In the genomic region with DNA sequence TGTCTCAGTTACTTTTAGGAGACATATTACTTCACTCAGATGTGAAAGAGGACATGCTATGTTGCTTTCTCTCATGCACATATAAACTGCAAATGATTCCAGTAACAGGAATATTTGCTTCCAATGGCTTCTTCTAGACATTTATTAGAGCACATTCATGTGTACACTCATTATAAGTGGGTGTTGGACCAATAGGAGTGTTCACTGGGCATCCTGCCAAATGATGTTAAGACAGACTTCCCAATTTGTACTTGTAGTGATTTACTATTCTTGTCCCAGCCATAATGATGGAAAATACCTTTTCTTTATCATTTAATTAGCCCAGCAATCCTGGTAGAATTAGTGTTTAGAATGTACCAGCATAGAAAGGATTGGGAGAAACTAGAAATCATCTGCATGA, we compare ENCODE assay signal across 26 mouse cellular contexts.
A peak's percentile ranks its signal among the peaks of the same experiment; 100 is the strongest.
DNase-seq lines count a peak whose midpoint lies in the region; ATAC-seq and TF ChIP-seq lines count a peak whose summit lies in the region.
"Had no signal": no experiment of that assay in that cellular context is flagged by ENCODE, and none has a peak within 500 bp of the region (broad histone marks: within the 10 kb centered on the region; RNA-seq: fewer than 3 reads in every experiment).

No protein-coding gene starts in this region.

- H3K9ac ChIP-seq in lung, embryonic 14.5 days = no peak overlapping the region
- H3K9ac ChIP-seq: embryonic facial prominence, embryonic 12.5 days; embryonic facial prominence, embryonic 15.5 days; forebrain, embryonic 13.5 days; heart, embryonic 12.5 days; heart, embryonic 15.5 days; hindbrain, embryonic 13.5 days; intestine, embryonic 15.5 days had no signal

- DNase-seq in cerebellum, postnatal 14 days = peak; percentile 7 to 32
- DNase-seq in cerebellum, postnatal 4 days (ENCODE audit: low spot score in 2 of 2) = no peak
- DNase-seq in lung, embryonic 14.5 days = peak; percentile 9
- DNase-seq in lung, postnatal 10 days = no peak
- DNase-seq in Muller cell, postnatal 12 days (ENCODE audit: inconsistent ontology term) = peak; percentile 36
- DNase-seq in brain, adult 2 months (ENCODE audit: low read depth, low spot score) = peak; percentile 53
- no peak for DNase-seq in left cerebral cortex, postnatal 25 days (ENCODE audit: low spot score in 2 of 2)
- DNase-seq in kidney, postnatal 36 days = no peak
- DNase-seq: adrenal gland, adult 8-10 months; adrenal gland, postnatal 25 days; cerebellum, adult 11 months; gastrocnemius, postnatal 25 days; heart, adult 18-20 months; heart, postnatal 10 days; heart, postnatal 36 days had no signal

- H3K4me1 ChIP-seq in lung, embryonic 14.5 days (ENCODE audit: insufficient read depth) = no peaks in the 10 kb centered on the region
- H3K4me1 ChIP-seq: embryonic facial prominence, embryonic 12.5 days; embryonic facial prominence, embryonic 15.5 days; forebrain, embryonic 13.5 days; heart, embryonic 15.5 days; hindbrain, embryonic 10.5 days; hindbrain, embryonic 13.5 days; intestine, embryonic 15.5 days had no signal

- no peak overlapping the region for H3K27ac ChIP-seq in lung, embryonic 14.5 days (ENCODE audit: low read depth)
- H3K27ac ChIP-seq: embryonic facial prominence, embryonic 12.5 days; embryonic facial prominence, embryonic 15.5 days; forebrain, embryonic 13.5 days; heart, embryonic 15.5 days; hindbrain, embryonic 10.5 days; hindbrain, embryonic 13.5 days; intestine, embryonic 15.5 days had no signal

- no peak overlapping the region for H3K4me3 ChIP-seq in lung, embryonic 14.5 days (ENCODE audit: low read depth, low read length)
- H3K4me3 ChIP-seq: embryonic facial prominence, embryonic 12.5 days; embryonic facial prominence, embryonic 15.5 days; forebrain, embryonic 13.5 days; heart, embryonic 12.5 days; heart, embryonic 15.5 days; hindbrain, embryonic 10.5 days; hindbrain, embryonic 13.5 days; intestine, embryonic 15.5 days had no signal

- intact Hi-C loops in left cerebral cortex, postnatal 25 days (cut with DNase I) = no loop called here

- no peaks in the 10 kb centered on the region for H3K36me3 ChIP-seq in lung, embryonic 14.5 days (ENCODE audit: insufficient read depth)
- H3K36me3 ChIP-seq: embryonic facial prominence, embryonic 12.5 days; embryonic facial prominence, embryonic 15.5 days; heart, embryonic 12.5 days; heart, embryonic 15.5 days; hindbrain, embryonic 10.5 days; hindbrain, embryonic 13.5 days; intestine, embryonic 15.5 days had no signal

- H3K4me2 ChIP-seq in lung, embryonic 14.5 days = no peak overlapping the region
- H3K4me2 ChIP-seq: embryonic facial prominence, embryonic 12.5 days; embryonic facial prominence, embryonic 15.5 days; forebrain, embryonic 13.5 days; heart, embryonic 12.5 days; heart, embryonic 15.5 days; hindbrain, embryonic 13.5 days; intestine, embryonic 15.5 days had no signal

- no peaks in the 10 kb centered on the region for H3K9me3 ChIP-seq in lung, embryonic 14.5 days (ENCODE audit: low read depth, low read length)
- H3K9me3 ChIP-seq: embryonic facial prominence, embryonic 12.5 days; embryonic facial prominence, embryonic 15.5 days; forebrain, embryonic 13.5 days; heart, embryonic 12.5 days; heart, embryonic 15.5 days; hindbrain, embryonic 10.5 days; hindbrain, embryonic 13.5 days; intestine, embryonic 15.5 days had no signal

- H3K27me3 ChIP-seq in lung, embryonic 14.5 days (ENCODE audit: insufficient read depth, low read length) = no peaks in the 10 kb centered on the region
- H3K27me3 ChIP-seq: embryonic facial prominence, embryonic 12.5 days; embryonic facial prominence, embryonic 15.5 days; forebrain, embryonic 13.5 days; heart, embryonic 12.5 days; heart, embryonic 15.5 days; hindbrain, embryonic 13.5 days; intestine, embryonic 15.5 days had no signal

- no peak for ATAC-seq in lung, embryonic 14.5 days (ENCODE audit: insufficient read depth)
- ATAC-seq: activated CD4-positive, CD25-positive, alpha-beta regulatory T cell, adult 4 months; CD4-positive, CD25-positive, alpha-beta regulatory T cell, adult 4 months; forebrain, embryonic 13.5 days; hindbrain, embryonic 16.5 days; intestine, embryonic 15.5 days had no signal

- TF ChIP-seq CTCF in lung, embryonic 14.5 days (IDR thresholded peaks at IDR 0.05; ENCODE audit: low read depth) = no peak

Comparison
In these comparisons a context has a peak if more than half of its experiments do, and no peak if none do; other contexts are left out.
1. DNase-seq: peak in cerebellum, postnatal 14 days (2 of 2), lung, embryonic 14.5 days (single experiment), Muller cell, postnatal 12 days (single experiment) and brain, adult 2 months (single experiment); none in cerebellum, postnatal 4 days (0 of 2), lung, postnatal 10 days (single experiment), left cerebral cortex, postnatal 25 days (0 of 2) and kidney, postnatal 36 days (0 of 2).